Mouse (Mus musculus) ES-E14 (cell line): ENCODE measurements around the gene Opalin.

Experiments used
- CHD2 ChIP-seq: IDR thresholded peaks from 2 replicates; pipeline ENCODE4 v1.6.1; 2014; ENCODE audit warnings: mild to moderate bottlenecking, low read depth, low read length, inconsistent platforms
- HCFC1 ChIP-seq: IDR thresholded peaks from 2 replicates; pipeline ENCODE4 v1.6.1; 2012; ENCODE audit warnings: low read length, inconsistent platforms, borderline replicate concordance; ENCODE audit not compliant: insufficient read depth
- MAFK ChIP-seq: IDR thresholded peaks from 2 replicates; pipeline ENCODE4 v1.6.1; 2014; ENCODE audit warnings: mild to moderate bottlenecking, low read depth, low read length, inconsistent platforms; ENCODE audit not compliant: insufficient read depth
- ZC3H11A ChIP-seq: IDR thresholded peaks from 2 replicates; pipeline ENCODE4 v1.6.1; 2012; ENCODE audit warnings: low read depth, mild to moderate bottlenecking, inconsistent platforms, low read length, borderline replicate concordance
- ZNF384 ChIP-seq: IDR thresholded peaks from 2 replicates; pipeline ENCODE4 v1.6.1; 2012; ENCODE audit warnings: low read depth, low read length, inconsistent platforms

- TF ChIP-seq ZNF384 (no peak), CHD2 (no peak), HCFC1 (no peak), ZC3H11A (no peak), MAFK (no peak)
These were observed 23.4 kb downstream of the Opalin start for GRCm38 (mm10) chr19:41053530-41053929.
